In the genomic region with DNA sequence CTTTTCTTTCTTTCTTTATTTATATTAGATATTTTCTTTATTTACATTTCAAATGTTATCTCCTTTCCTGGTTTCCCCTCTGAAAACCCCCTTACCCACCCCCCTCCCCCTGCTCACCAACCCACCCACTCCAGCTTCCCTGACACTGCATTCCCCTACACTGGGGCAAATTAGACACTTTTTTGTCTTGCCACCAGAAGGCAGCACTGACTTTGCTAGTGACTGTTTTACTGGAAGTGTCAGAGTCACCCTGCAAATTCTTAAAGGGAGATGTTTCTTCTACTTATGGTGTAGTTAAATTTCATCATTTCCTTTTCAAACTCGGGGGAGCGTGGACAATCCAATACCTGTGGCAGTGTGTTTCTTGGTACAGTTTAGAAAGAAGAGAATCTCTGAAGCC, we compare ENCODE assay signal across 18 mouse cellular contexts.
A peak's percentile ranks its signal among the peaks of the same experiment; 100 is the strongest.
DNase-seq lines count a peak whose midpoint lies in the region; ATAC-seq and TF ChIP-seq lines count a peak whose summit lies in the region.
"Had no signal": no experiment of that assay in that cellular context is flagged by ENCODE, and none has a peak within 500 bp of the region (broad histone marks: within the 10 kb centered on the region; RNA-seq: fewer than 3 reads in every experiment).

No protein-coding gene starts in this region.

- peaks cover 0 to 2% of the 10 kb centered on the region in 2 experiments; a peak in 1 of 4 replicates for H3K4me1 ChIP-seq in liver, embryonic 14.5 days (replicated peaks; ENCODE audit: control insufficient read depth in 2 of 2, insufficient read depth in 2 of 2, low read length in 1 of 2)
- H3K4me1 ChIP-seq in liver, embryonic 12.5 days: no peaks in the 10 kb centered on the region
- H3K4me1 ChIP-seq in CH12.LX (ENCODE audit: control insufficient read depth in 1 of 2, insufficient read depth in 2 of 2): no peaks in the 10 kb centered on the region
- H3K4me1 ChIP-seq in intestine, postnatal 0 days (replicated peaks; ENCODE audit: control insufficient read depth, insufficient read depth, low read length): 0 out of 2 replicates have a peak, but pooled peaks cover 6% of the 10 kb centered on the region
- no peaks in the 10 kb centered on the region for H3K4me1 ChIP-seq in cerebellum, adult 2 months (ENCODE audit: control insufficient read depth, insufficient read depth, low read length)
- H3K4me1 ChIP-seq: embryonic facial prominence, embryonic 10.5 days; limb, embryonic 15.5 days; midbrain, embryonic 13.5 days had no signal

- H3K27me3 ChIP-seq in liver, embryonic 14.5 days (ENCODE audit: control insufficient read depth, insufficient read depth, low read length): no peaks in the 10 kb centered on the region
- no peaks in the 10 kb centered on the region for H3K27me3 ChIP-seq in liver, embryonic 12.5 days (replicated peaks)
- H3K27me3 ChIP-seq in CH12.LX (replicated peaks): no peaks in the 10 kb centered on the region
- H3K27me3 ChIP-seq in intestine, postnatal 0 days (replicated peaks; ENCODE audit: control insufficient read depth, insufficient read depth, low read length): no peaks in the 10 kb centered on the region
- no peaks in the 10 kb centered on the region for H3K27me3 ChIP-seq in cerebellum, adult 2 months (ENCODE audit: control insufficient read depth, insufficient read depth, low read length)
- H3K27me3 ChIP-seq: limb, embryonic 15.5 days; midbrain, embryonic 13.5 days had no signal

- ATAC-seq in liver, embryonic 14.5 days (ENCODE audit: insufficient read depth): no peak
- no peak for ATAC-seq in liver, embryonic 12.5 days
- ATAC-seq in intestine, postnatal 0 days: peak; percentile 57; the same call in 1 of the 2 replicates
- ATAC-seq: hindbrain, postnatal 0 days; midbrain, embryonic 13.5 days had no signal

- H3K79me2 ChIP-seq in CH12.LX (replicated peaks; ENCODE audit: control insufficient read depth, extremely low read depth, insufficient read depth, poor library complexity, severe bottlenecking): no peaks in the 10 kb centered on the region

- no peak overlapping the region for H3K27ac ChIP-seq in liver, embryonic 14.5 days
- H3K27ac ChIP-seq in liver, embryonic 12.5 days: no peak overlapping the region
- no peak overlapping the region for H3K27ac ChIP-seq in CH12.LX (ENCODE audit: insufficient read depth, low read depth)
- no peak overlapping the region for H3K27ac ChIP-seq in intestine, postnatal 0 days (ENCODE audit: low read depth, low read length)
- no peak overlapping the region for H3K27ac ChIP-seq in cerebellum, adult 2 months (ENCODE audit: insufficient read depth, low read length)
- H3K27ac ChIP-seq: embryonic facial prominence, embryonic 10.5 days; hindbrain, postnatal 0 days; limb, embryonic 15.5 days; macrophage; midbrain, embryonic 13.5 days had no signal

- no peak for TF ChIP-seq EP300 in liver, embryonic 14.5 days (IDR thresholded peaks at IDR 0.05; ENCODE audit: low read depth)
- no peak for TF ChIP-seq EP300 in CH12.LX (IDR thresholded peaks at IDR 0.05; ENCODE audit: low read length)

- no peaks in the 10 kb centered on the region for H3K9me3 ChIP-seq in liver, embryonic 14.5 days (ENCODE audit: control insufficient read depth, low read length)
- no peaks in the 10 kb centered on the region for H3K9me3 ChIP-seq in liver, embryonic 12.5 days (replicated peaks)
- no peaks in the 10 kb centered on the region for H3K9me3 ChIP-seq in CH12.LX (replicated peaks; ENCODE audit: low read length)
- H3K9me3 ChIP-seq in intestine, postnatal 0 days (ENCODE audit: control insufficient read depth): no peaks in the 10 kb centered on the region
- H3K9me3 ChIP-seq: embryonic facial prominence, embryonic 10.5 days; limb, embryonic 15.5 days; midbrain, embryonic 13.5 days had no signal

- 47% methylated on average over 2 of the region's 2 CpGs for WGBS in liver, embryonic 14.5 days (ENCODE audit: insufficient replicate concordance)
- 71% methylated on average over 2 of the region's 2 CpGs for WGBS in liver, embryonic 12.5 days (ENCODE audit: insufficient replicate concordance)
- WGBS in intestine, postnatal 0 days: 62% methylated on average over 2 of the region's 2 CpGs
- 94% methylated on average over 2 of the region's 2 CpGs for WGBS in cerebellum, adult 2 months

- dilution Hi-C loops in CH12.LX (cut with MboI; ENCODE audit: extremely low pct_ligation_motif_present, extremely low pct_unique_long_range_greater_than_20kb, low sequenced_read_pairs): no loop called here

- no peak overlapping the region for H3K4me2 ChIP-seq in liver, embryonic 14.5 days (ENCODE audit: low read depth)
- no peak overlapping the region for H3K4me2 ChIP-seq in liver, embryonic 12.5 days
- no peak overlapping the region for H3K4me2 ChIP-seq in CH12.LX (ENCODE audit: insufficient read depth, low read depth, poor library complexity, severe bottlenecking)
- no peak overlapping the region for H3K4me2 ChIP-seq in intestine, postnatal 0 days (replicated peaks; ENCODE audit: low read depth)
- H3K4me2 ChIP-seq: limb, embryonic 15.5 days; midbrain, embryonic 13.5 days had no signal

- in situ Hi-C loops in CH12.LX (cut with MboI; ENCODE audit: low pct_ligation_motif_present, low pct_unique_long_range_greater_than_20kb, low sequenced_read_pairs): no loop called here

- no peak overlapping the region for H3K9ac ChIP-seq in liver, embryonic 14.5 days (replicated peaks)
- no peak overlapping the region for H3K9ac ChIP-seq in liver, embryonic 12.5 days
- H3K9ac ChIP-seq in CH12.LX (ENCODE audit: insufficient read depth, low read depth): no peak overlapping the region
- H3K9ac ChIP-seq in intestine, postnatal 0 days (ENCODE audit: low read depth, low read length): no peak overlapping the region
- H3K9ac ChIP-seq: limb, embryonic 15.5 days; midbrain, embryonic 13.5 days had no signal

- no peaks in the 10 kb centered on the region for H3K36me3 ChIP-seq in liver, embryonic 14.5 days (replicated peaks; ENCODE audit: control insufficient read depth, insufficient read depth, low read depth)
- no peaks in the 10 kb centered on the region for H3K36me3 ChIP-seq in liver, embryonic 12.5 days
- H3K36me3 ChIP-seq in CH12.LX (replicated peaks in 1 of 2; ENCODE audit: control insufficient read depth in 1 of 2, insufficient read depth in 1 of 2, low read length in 1 of 2): no peaks in the 10 kb centered on the region
- no peaks in the 10 kb centered on the region for H3K36me3 ChIP-seq in intestine, postnatal 0 days (ENCODE audit: control insufficient read depth, insufficient read depth)
- H3K36me3 ChIP-seq: embryonic facial prominence, embryonic 10.5 days; G1E; limb, embryonic 15.5 days; midbrain, embryonic 13.5 days had no signal

- H3K4me3 ChIP-seq in liver, embryonic 14.5 days (ENCODE audit: insufficient read depth in 1 of 2, low read depth in 2 of 2, low read length in 2 of 2): no peak overlapping the region
- no peak overlapping the region for H3K4me3 ChIP-seq in liver, embryonic 12.5 days
- H3K4me3 ChIP-seq in CH12.LX (replicated peaks in 1 of 3; ENCODE audit: low read depth in 2 of 3, low read length in 2 of 3, poor library complexity in 1 of 3): no peak overlapping the region
- H3K4me3 ChIP-seq in intestine, postnatal 0 days (ENCODE audit: low read depth, low read length): no peak overlapping the region
- H3K4me3 ChIP-seq in cerebellum, adult 2 months (replicated peaks; ENCODE audit: insufficient read depth, low read depth, low read length): no peak overlapping the region
- H3K4me3 ChIP-seq: embryonic facial prominence, embryonic 10.5 days; erythroblast, embryonic 14.5 days; limb, embryonic 15.5 days; midbrain, embryonic 13.5 days had no signal

- DNase-seq in kidney, adult 18-20 months: peak; percentile 32
- DNase-seq in kidney, postnatal 10 days: no peak
- no peak for DNase-seq in liver, embryonic 14.5 days (ENCODE audit: low read depth in 3 of 3, low spot score in 3 of 3)
- DNase-seq in CH12.LX (ENCODE audit: extremely low read depth): peak; percentile 12
- no peak for DNase-seq in adrenal gland, adult 8-10 months
- no peak for DNase-seq in cerebellum, adult 2 months
- DNase-seq: adrenal gland, postnatal 14 days; cerebellum, postnatal 10 days; thymus, postnatal 36 days had no signal

- TF ChIP-seq RAD21 in CH12.LX (IDR thresholded peaks at IDR 0.05; ENCODE audit: low read depth, low read length): peak; percentile 14

- TF ChIP-seq CTCF in liver, embryonic 14.5 days (IDR thresholded peaks at IDR 0.05; ENCODE audit: low read depth): peak; percentile 24; the same call in 1 of the 2 replicates
- TF ChIP-seq CTCF in CH12.LX (conservative IDR thresholded peaks at IDR 0.05 in 1 of 2, IDR thresholded peaks at IDR 0.05 in 1 of 2; ENCODE audit: low read depth in 2 of 2, low read length in 2 of 2): peak in 1 of 2 experiments; percentile 50; a peak in 2 of 4 replicates
- TF ChIP-seq CTCF in intestine, postnatal 0 days (IDR thresholded peaks at IDR 0.05; ENCODE audit: low read depth): peak; percentile 77
- no peak for TF ChIP-seq CTCF in cerebellum, adult 2 months (IDR thresholded peaks at IDR 0.05; ENCODE audit: borderline replicate concordance, insufficient read depth, low read depth, low read length)

- TF ChIP-seq POLR2A in CH12.LX (IDR thresholded peaks at IDR 0.05; ENCODE audit: low read depth, low read length): no peak
- no peak for TF ChIP-seq POLR2A in cerebellum, adult 2 months (IDR thresholded peaks at IDR 0.05; ENCODE audit: borderline replicate concordance, insufficient read depth, low read length)

TF ChIP-seq in CH12.LX, 34 proteins besides CTCF, POLR2A, EP300 and RAD21:
- no peak for TF ChIP-seq MAX (IDR thresholded peaks at IDR 0.05; ENCODE audit: low read length)
- peak; percentile 41; the same call in 1 of the 2 replicates for TF ChIP-seq SMC3 (IDR thresholded peaks at IDR 0.05; ENCODE audit: low read depth, low read length)
TF ChIP-seq in CH12.LX: peak in this region for 1.

Comparison
In these comparisons a context has a peak if more than half of its experiments do, and no peak if none do; other contexts are left out.
1. DNase-seq: peak in kidney, adult 18-20 months (single experiment) and CH12.LX (single experiment); none in kidney, postnatal 10 days (single experiment), liver, embryonic 14.5 days (0 of 3), adrenal gland, adult 8-10 months (single experiment) and cerebellum, adult 2 months (0 of 2).